Mouse (Mus musculus): Measurements from ENCODE around the gene Rnf43. TPM values are rescaled to one million over a fixed set of nuclear protein-coding genes. Genes with fewer than 3 reads are reported as not detected.

Gene Rnf43
- polyA plus RNA-seq, 1 experiment from 2014 or later, result 1.5 TPM

DNA sequence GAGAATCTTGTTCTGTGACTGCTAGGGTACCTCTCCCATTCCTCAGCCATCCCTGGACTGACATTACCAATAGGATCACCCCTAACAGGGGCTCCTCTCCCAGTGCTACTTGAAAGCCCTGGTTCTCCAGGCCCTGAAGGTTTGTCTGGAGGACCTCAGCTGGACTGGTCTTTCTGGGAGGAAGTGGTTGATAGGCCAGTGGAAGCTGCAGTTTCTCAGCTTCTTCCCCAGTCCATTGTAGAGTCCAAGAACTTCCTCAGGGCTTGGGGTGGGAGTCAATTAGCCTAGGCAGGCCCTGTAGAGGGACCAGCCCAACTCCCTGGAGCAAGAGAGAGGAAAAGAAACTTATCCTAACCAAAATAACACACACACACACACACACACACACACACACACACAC is 63.0 kb downstream of the Rnf43 start:
- H3K27ac ChIP-seq (ENCODE audit: low read depth, low read length), result peak overlapping the region; percentile 66
- peaks cover 4% of the 10 kb centered on the region; the same call in 1 of the 2 replicates for H3K4me1 ChIP-seq (replicated peaks; ENCODE audit: control insufficient read depth, insufficient read depth, low read length)
- no peak overlapping the region; the same call in 1 of the 2 replicates for H3K9ac ChIP-seq (ENCODE audit: low read length)
- no peaks in the 10 kb centered on the region for H3K27me3 ChIP-seq (ENCODE audit: control insufficient read depth, insufficient read depth, low read length)
- no peaks in the 10 kb centered on the region for H3K9me3 ChIP-seq (ENCODE audit: control insufficient read depth, low read length)
- DNase-seq (ENCODE audit: low spot score) (no peak), ATAC-seq (replicated peaks; ENCODE audit: low FRiP score) (no peak)
- H3K4me2 ChIP-seq (ENCODE audit: low read depth, low read length, severe bottlenecking), result no peak overlapping the region
- no peaks in the 10 kb centered on the region for H3K36me3 ChIP-seq (ENCODE audit: control insufficient read depth, insufficient read depth, low read length)
- H3K4me3 ChIP-seq (ENCODE audit: low read depth, low read length), result no peak overlapping the region

DNA sequence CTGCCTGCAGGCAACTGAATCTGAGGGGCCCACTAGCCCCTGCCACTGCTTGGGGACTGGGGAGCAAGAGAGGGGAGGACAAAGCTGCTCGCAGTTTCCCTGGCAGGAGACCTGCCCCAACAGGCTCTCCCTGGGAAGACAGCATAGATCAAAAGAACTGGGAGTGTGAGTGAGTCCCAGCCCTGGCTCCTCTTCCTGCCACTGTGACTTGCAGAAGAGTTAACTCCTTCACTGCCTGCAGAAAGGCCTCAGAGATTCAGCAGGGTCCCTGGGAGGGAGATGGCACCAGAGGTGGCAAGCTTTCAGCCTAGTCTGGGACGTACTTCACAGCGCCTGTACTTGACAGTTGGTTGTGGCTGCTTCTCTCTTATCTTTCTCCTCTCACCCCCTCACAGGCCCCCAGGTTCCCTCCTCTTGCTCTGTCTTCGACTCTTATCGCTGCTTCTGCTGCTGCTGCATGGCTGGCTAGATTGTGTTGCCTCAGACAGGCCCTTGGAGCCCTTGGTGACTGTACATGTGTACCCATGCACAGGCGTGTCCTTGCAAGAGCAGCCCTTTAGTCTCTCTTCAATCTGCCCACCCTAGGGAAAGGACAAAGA is 63.5 kb downstream of the Rnf43 start:
- Histone ChIP-seq H3K9me3 (ENCODE audit: control insufficient read depth, low read length) (no peaks in the 10 kb centered on the region), H3K27ac (ENCODE audit: low read depth, low read length) (peak overlapping the region; percentile 66), H3K4me3 (ENCODE audit: low read depth, low read length) (no peak overlapping the region), H3K4me2 (ENCODE audit: low read depth, low read length, severe bottlenecking) (no peak overlapping the region), H3K4me1 (replicated peaks; ENCODE audit: control insufficient read depth, insufficient read depth, low read length) (peaks cover 4% of the 10 kb centered on the region; the same call in 1 of the 2 replicates), H3K9ac (ENCODE audit: low read length) (no peak overlapping the region; the same call in 1 of the 2 replicates), H3K36me3 (ENCODE audit: control insufficient read depth, insufficient read depth, low read length) (no peaks in the 10 kb centered on the region), H3K27me3 (ENCODE audit: control insufficient read depth, insufficient read depth, low read length) (no peaks in the 10 kb centered on the region)
- 27% methylated on average over 6 of the region's 6 CpGs for WGBS
- peak; percentile 42; the same call in 1 of the 2 replicates for ATAC-seq (replicated peaks; ENCODE audit: low FRiP score)
- peak; percentile 61 for DNase-seq (ENCODE audit: low spot score)

DNA sequence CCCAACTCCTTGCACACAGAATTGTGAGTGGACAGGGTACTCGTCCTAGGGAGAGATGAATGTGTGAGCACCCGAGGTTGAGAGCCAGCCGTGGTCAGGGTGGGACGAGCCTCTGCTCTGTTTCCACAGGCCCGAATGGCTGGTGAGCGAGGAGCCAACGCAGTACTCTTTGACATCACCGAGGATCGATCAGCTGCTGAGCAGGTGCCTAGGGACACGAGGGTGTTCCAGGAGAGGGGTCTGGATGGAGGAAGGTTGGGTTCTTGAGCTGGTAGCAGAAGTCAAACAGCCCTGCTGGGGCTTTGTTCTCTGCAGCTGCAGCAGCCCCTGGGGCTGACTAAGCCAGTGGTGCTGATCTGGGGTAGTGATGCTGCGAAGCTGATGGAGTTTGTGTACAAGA is 64.5 kb downstream of the Rnf43 start:
- Histone ChIP-seq H3K27ac (ENCODE audit: low read depth, low read length) (peak overlapping the region; percentile 41; the same call in 1 of the 2 replicates), H3K4me1 (replicated peaks; ENCODE audit: control insufficient read depth, insufficient read depth, low read length) (peaks cover 4% of the 10 kb centered on the region; the same call in 1 of the 2 replicates), H3K27me3 (ENCODE audit: control insufficient read depth, insufficient read depth, low read length) (no peaks in the 10 kb centered on the region), H3K36me3 (ENCODE audit: control insufficient read depth, insufficient read depth, low read length) (no peaks in the 10 kb centered on the region), H3K4me2 (ENCODE audit: low read depth, low read length, severe bottlenecking) (no peak overlapping the region), H3K9me3 (ENCODE audit: control insufficient read depth, low read length) (no peaks in the 10 kb centered on the region), H3K4me3 (ENCODE audit: low read depth, low read length) (no peak overlapping the region), H3K9ac (ENCODE audit: low read length) (no peak overlapping the region)
- ATAC-seq (replicated peaks; ENCODE audit: low FRiP score) (no peak), DNase-seq (ENCODE audit: low spot score) (no peak)
- 59% methylated on average over 11 of the region's 11 CpGs for WGBS

DNA sequence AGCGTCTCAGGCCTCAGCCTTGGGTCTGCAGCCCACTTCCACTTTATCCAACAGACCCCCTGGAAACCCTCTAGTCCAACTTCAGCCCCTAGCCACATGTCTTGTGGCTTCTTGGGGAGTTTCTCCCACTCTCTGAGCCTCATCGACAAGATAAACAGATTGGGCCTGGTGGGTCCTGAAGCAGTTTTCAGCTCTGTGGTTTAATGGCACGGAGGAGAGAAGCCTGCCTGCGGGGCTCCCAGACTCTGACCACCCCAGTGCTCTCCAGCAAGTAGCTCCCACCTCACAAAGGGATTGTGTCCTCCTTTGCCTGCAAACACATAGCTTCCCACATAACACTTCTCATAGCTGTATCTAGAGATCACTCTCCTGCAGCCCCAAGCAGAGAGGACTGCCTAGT is 64.9 kb downstream of the Rnf43 start:
- Histone ChIP-seq H3K36me3 (ENCODE audit: control insufficient read depth, insufficient read depth, low read length) (no peaks in the 10 kb centered on the region), H3K4me3 (ENCODE audit: low read depth, low read length) (no peak overlapping the region), H3K4me2 (ENCODE audit: low read depth, low read length, severe bottlenecking) (no peak overlapping the region), H3K9me3 (ENCODE audit: control insufficient read depth, low read length) (no peaks in the 10 kb centered on the region), H3K4me1 (replicated peaks; ENCODE audit: control insufficient read depth, insufficient read depth, low read length) (peaks cover 4% of the 10 kb centered on the region; the same call in 1 of the 2 replicates), H3K9ac (ENCODE audit: low read length) (no peak overlapping the region), H3K27me3 (ENCODE audit: control insufficient read depth, insufficient read depth, low read length) (no peaks in the 10 kb centered on the region), H3K27ac (ENCODE audit: low read depth, low read length) (no peak overlapping the region)
- DNase-seq (ENCODE audit: low spot score) (no peak), ATAC-seq (replicated peaks; ENCODE audit: low FRiP score) (no peak)
- WGBS, result 60% methylated on average over 4 of the region's 4 CpGs

DNA sequence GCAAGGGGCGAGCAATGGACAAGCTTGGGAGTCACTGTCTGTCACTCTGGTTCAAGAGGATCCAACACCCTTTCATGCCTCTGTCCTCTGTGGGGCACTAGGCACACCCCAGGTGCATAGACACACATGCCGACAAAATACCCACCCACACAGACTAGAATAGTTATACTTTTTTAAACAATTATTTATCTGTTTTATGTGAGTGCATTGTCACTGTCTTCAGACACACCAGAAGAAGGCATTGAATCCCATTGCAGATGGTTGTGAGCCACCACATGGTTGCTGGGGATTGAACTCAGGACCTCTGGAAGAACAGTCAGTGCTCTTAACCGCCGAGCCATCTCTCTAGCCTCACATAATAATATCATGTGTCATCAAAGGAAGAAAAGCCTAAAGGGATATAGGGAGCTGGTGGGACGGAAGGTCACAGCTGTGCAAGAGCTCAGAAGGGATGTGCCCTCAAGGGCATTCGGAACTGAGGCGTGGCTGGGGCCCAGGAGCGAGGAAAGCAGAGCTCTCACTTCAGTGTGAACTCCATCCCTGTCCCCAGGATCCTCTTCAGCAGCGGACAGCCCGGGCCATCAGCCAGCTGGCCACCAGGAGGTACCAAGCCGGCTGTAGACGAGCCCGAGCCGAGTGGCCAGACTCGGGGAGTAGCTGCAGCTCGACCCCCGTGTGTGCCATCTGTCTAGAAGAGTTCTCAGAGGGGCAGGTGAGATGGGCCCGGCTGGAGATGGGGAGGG is 66.5 kb downstream of the Rnf43 start:
- Histone ChIP-seq H3K4me1 (replicated peaks; ENCODE audit: control insufficient read depth, insufficient read depth, low read length) (peaks cover 4% of the 10 kb centered on the region; the same call in 1 of the 2 replicates), H3K27me3 (ENCODE audit: control insufficient read depth, insufficient read depth, low read length) (no peaks in the 10 kb centered on the region; the same call in 1 of the 2 replicates), H3K27ac (ENCODE audit: low read depth, low read length) (no peak overlapping the region), H3K9me3 (ENCODE audit: control insufficient read depth, low read length) (no peaks in the 10 kb centered on the region), H3K4me3 (ENCODE audit: low read depth, low read length) (no peak overlapping the region), H3K36me3 (ENCODE audit: control insufficient read depth, insufficient read depth, low read length) (no peaks in the 10 kb centered on the region), H3K4me2 (ENCODE audit: low read depth, low read length, severe bottlenecking) (no peak overlapping the region), H3K9ac (ENCODE audit: low read length) (no peak overlapping the region)
- ATAC-seq (replicated peaks; ENCODE audit: low FRiP score) (no peak), DNase-seq (ENCODE audit: low spot score) (no peak)
- WGBS, result 77% methylated on average over 18 of the region's 18 CpGs

DNA sequence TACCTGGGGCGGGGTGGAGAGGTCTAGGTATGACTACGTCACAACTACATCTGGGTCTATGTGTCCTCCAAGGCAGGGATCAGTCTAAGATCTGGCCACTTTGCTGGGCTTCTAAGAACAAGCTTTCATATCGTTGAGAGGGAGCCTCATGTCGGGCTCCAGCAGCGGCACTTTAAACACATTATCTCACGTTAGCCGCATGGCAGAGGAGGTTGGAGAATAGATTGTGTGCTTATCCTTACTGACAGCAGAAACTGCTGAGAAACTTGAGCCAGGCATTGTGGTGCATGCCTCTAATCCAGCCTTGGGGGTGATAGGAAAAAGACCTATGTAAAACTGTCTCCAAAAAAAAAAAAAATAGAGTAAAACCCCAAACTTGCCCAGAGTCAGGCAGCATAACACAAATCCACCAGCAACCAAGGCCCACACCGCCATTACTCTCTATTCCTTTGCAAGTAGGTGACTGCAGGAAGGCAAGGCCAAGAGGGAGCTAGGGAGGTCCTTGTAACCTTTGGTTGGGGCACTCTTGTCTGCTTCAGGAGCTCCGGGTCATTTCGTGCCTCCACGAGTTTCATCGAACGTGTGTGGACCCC is 67.2 kb downstream of the Rnf43 start:
- ATAC-seq (replicated peaks; ENCODE audit: low FRiP score), result no peak
- no peaks in the 10 kb centered on the region for H3K36me3 ChIP-seq (ENCODE audit: control insufficient read depth, insufficient read depth, low read length)

DNA sequence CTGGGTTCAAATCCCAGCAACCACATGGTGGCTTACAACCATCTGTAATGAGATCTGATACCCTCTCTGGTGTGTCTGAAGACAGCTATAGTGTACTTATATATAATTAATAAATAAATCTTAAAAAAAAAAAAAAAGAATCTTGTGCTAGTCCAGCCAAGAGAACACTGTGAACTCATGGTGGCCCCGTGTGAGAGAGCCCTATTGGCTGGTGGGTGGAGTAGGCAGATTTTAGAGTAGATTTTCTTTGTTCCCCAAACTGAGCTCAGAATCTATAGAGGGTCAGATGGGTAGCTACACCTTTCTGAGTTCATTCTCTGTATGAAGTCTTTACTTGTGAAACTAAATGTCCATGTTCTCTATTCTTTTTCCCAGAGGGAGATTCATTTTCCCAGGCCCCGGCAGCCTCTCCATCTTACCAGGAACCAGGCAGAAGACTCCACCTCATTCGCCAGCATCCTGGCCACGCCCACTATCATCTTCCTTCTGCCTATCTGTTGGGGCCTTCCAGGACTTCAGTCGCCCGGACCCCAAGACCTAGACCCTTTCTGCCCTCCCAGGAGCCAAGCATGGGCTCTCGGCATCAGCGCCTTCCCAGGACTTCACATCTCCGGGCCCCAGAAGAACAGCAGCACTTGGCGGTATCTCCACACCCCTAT is 68.3 kb downstream of the Rnf43 start:
- H3K4me2 ChIP-seq (ENCODE audit: low read depth, low read length, severe bottlenecking), result no peak overlapping the region
- H3K4me1 ChIP-seq (replicated peaks; ENCODE audit: control insufficient read depth, insufficient read depth, low read length), result 0 out of 2 replicates have a peak, but pooled peaks cover 4% of the 10 kb centered on the region
- no peak overlapping the region for H3K27ac ChIP-seq (ENCODE audit: low read depth, low read length)
- H3K4me3 ChIP-seq (ENCODE audit: low read depth, low read length), result no peak overlapping the region
- ATAC-seq (replicated peaks; ENCODE audit: low FRiP score) (no peak), DNase-seq (ENCODE audit: low spot score) (no peak)
- H3K9ac ChIP-seq (ENCODE audit: low read length), result no peak overlapping the region
- 75% methylated on average over 10 of the region's 10 CpGs for WGBS
- no peaks in the 10 kb centered on the region; the same call in 1 of the 2 replicates for H3K27me3 ChIP-seq (ENCODE audit: control insufficient read depth, insufficient read depth, low read length)
- H3K36me3 ChIP-seq (ENCODE audit: control insufficient read depth, insufficient read depth, low read length), result no peaks in the 10 kb centered on the region
- H3K9me3 ChIP-seq (ENCODE audit: control insufficient read depth, low read length), result no peaks in the 10 kb centered on the region

More for the DNA sequence above, 67.2 kb downstream of the Rnf43 start:
- Histone ChIP-seq H3K9ac (ENCODE audit: low read length) (no peak overlapping the region), H3K4me1 (replicated peaks; ENCODE audit: control insufficient read depth, insufficient read depth, low read length) (peaks cover 4% of the 10 kb centered on the region; the same call in 1 of the 2 replicates), H3K4me2 (ENCODE audit: low read depth, low read length, severe bottlenecking) (no peak overlapping the region), H3K4me3 (ENCODE audit: low read depth, low read length) (no peak overlapping the region), H3K27me3 (ENCODE audit: control insufficient read depth, insufficient read depth, low read length) (no peaks in the 10 kb centered on the region; the same call in 1 of the 2 replicates), H3K27ac (ENCODE audit: low read depth, low read length) (no peak overlapping the region), H3K9me3 (ENCODE audit: control insufficient read depth, low read length) (no peaks in the 10 kb centered on the region)
- WGBS, result 88% methylated on average over 13 of the region's 13 CpGs
- no peak for DNase-seq (ENCODE audit: low spot score)

DNA sequence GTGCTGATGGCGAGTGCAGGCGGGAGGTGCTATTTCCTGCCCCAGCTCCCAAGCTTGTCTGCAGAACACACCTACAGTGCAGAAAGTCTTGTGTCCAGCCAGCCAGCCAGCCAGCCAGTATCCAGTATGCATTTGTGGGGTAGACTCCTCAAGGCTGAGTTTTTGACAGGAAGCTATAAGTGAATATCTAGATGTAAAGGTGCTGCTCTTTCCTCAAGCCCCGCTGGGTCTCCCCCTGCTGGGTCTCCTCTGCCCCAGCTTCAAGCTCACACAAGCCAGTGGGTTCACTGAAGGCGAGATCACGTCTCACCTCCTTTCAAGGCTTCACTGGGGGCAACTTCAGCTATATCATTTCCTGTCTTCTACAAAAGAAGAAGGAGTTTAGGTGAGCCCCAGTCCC is 71.8 kb downstream of the Rnf43 start:
- no peaks in the 10 kb centered on the region for H3K9me3 ChIP-seq (ENCODE audit: control insufficient read depth, low read length)
- H3K4me2 ChIP-seq (ENCODE audit: low read depth, low read length, severe bottlenecking), result peak overlapping the region; percentile 28; the same call in 1 of the 2 replicates
- no peak for ATAC-seq (replicated peaks; ENCODE audit: low FRiP score)
- no peak for DNase-seq (ENCODE audit: low spot score)
- WGBS, result 42% methylated on average over 5 of the region's 5 CpGs
- no peak overlapping the region for H3K27ac ChIP-seq (ENCODE audit: low read depth, low read length)
- H3K36me3 ChIP-seq (ENCODE audit: control insufficient read depth, insufficient read depth, low read length), result no peaks in the 10 kb centered on the region
- no peaks in the 10 kb centered on the region; the same call in 1 of the 2 replicates for H3K27me3 ChIP-seq (ENCODE audit: control insufficient read depth, insufficient read depth, low read length)
- peaks cover 3% of the 10 kb centered on the region; the same call in 1 of the 2 replicates for H3K4me1 ChIP-seq (replicated peaks; ENCODE audit: control insufficient read depth, insufficient read depth, low read length)
- H3K4me3 ChIP-seq (ENCODE audit: low read depth, low read length), result no peak overlapping the region
- peak overlapping the region; percentile 37; the same call in 1 of the 2 replicates for H3K9ac ChIP-seq (ENCODE audit: low read length)

All from forebrain, embryonic 11.5 days (tissue).